Mouse (Mus musculus) cortical plate, adult 2 months (tissue): ENCODE measurements at regions not wholly inside any gene's neighbourhood (a gene's known extent, or its start where the extent isn't known, plus 50 kb on each side); places are given as distances from the start of the nearest gene placed in this dataset.

Experiments
- CTCF ChIP-seq: fragments of 200-500 bp; IDR thresholded peaks from 2 replicates; pipeline ENCODE4 v1.5.1; 2011; ENCODE audit warnings: mild to moderate bottlenecking, control low read depth, low read length; ENCODE audit not compliant: insufficient read depth; ENCODE audit errors: extremely low read depth
- POLR2A ChIP-seq: fragments of 200-500 bp; IDR thresholded peaks from 2 replicates; pipeline ENCODE4 v1.6.1; 2011; ENCODE audit warnings: mild to moderate bottlenecking, low read length, control low read depth; ENCODE audit not compliant: insufficient read depth; ENCODE audit errors: extremely low read depth

DNA sequence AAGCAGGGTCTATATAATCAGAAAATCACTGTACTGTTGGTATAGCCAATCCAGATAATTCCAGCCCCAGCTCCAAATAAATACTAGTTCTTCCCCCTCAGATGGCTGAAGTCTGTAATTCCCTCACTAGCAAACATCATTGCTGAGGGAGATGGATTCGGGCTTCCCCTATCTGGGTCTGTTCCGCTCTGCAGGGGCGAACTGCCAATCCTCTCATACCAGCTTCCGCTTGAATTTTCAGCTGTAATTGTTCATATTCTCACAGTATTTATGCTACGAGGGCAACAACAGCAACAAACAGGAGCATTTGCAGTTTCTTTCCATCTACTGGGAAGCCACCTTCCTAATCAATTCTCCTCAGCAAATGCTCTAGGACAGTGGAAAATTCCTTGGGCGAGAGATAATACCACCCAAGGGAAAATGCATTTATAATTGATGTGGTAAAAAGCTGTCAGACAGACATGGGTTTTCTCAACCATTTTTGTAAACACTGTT lies 1201.4 kb upstream of the Klhl29 start:
- TF ChIP-seq POLR2A (no peak), CTCF (no peak)
